Mouse (Mus musculus) lung, postnatal 4 days (tissue): ENCODE data around the gene Gm14137.

Experiments
- DNase-seq, 2 experiments: peaks; one replicate each; pipeline ENCODE4 v3.0.0; 2021

The Gm14137 gene

GRCm38 (mm10) chr2:119172862-119173576 is 1.3 kb upstream of the Gm14137 start:
- DNase-seq, result peak; percentile 80 to 86

GRCm38 (mm10) chr2:119174866-119175265 is 557 bp downstream of the Gm14137 start:
- DNase-seq, result no peak

DNA sequence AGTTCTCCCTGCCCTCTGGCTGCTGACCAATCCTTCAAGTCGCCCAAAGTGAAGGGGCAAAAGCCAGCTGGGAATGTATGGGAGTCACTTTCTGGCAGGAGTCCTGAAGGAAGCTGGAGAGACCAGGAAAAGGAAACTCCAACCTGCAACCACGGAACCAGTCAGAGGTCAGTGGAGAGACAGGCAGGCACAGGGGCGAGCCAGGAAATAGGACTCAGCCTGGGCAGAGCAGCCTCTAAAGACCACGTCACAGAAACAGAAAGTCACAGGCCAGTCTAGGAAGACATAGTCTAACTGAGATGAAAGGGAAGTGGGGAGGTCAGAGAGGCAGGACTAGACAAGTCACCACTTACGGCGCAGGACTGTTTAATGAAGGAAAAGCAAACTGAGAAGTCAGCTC is 1.3 kb downstream of the Gm14137 start:
- peak; percentile 23 to 47 for DNase-seq

GRCm38 (mm10) chr2:119176761-119177160 is 2.5 kb downstream of the Gm14137 start:
- no peak for DNase-seq

- DNase-seq, result no peak
Observed at GRCm38 (mm10) chr2:119177384-119177939, 3.2 kb downstream of the Gm14137 start.

DNA sequence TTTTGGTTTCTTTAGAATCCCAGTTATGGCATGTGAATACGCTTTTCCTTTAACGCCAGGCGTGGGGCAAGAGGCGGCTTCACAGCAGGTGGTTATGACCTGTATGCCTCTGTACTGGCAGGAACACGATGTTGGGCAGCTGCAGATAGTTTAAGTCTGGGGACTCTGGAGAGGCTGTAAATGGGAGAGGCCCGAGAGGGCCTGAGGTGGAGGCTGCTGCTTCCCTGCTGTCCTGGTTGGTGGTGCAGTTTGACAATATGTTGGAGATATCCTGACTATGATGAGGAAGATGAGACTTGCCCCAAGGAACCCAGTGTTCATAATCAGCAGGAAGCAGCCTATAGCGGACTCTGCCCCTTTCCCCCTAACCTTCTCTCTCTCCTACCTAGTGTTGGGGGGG is 8.6 kb downstream of the Gm14137 start:
- no peak for DNase-seq

- DNase-seq, result peak; percentile 80 to 88
Observed at GRCm38 (mm10) chr2:119189029-119189710, 14.9 kb downstream of the Gm14137 start.

DNA sequence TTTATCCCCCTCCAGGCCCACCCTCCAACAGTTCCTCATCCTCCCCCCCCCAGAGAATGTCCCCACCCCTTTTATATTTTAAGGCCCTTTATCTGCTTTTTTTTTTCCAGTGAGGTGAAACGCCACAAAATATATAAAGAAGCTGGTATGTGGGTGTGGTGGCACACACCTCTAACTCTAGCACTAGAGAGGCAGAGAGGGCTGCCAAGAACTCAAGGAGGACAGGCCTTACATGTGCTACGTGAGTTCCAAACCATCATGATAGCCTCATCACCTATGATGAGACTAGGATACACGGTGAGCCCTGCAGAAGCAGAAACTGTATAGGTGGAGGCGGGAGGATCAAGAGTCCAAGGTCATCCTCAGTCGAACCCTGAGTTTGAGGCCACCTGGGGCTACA is 16.7 kb downstream of the Gm14137 start:
- no peak for DNase-seq

DNA sequence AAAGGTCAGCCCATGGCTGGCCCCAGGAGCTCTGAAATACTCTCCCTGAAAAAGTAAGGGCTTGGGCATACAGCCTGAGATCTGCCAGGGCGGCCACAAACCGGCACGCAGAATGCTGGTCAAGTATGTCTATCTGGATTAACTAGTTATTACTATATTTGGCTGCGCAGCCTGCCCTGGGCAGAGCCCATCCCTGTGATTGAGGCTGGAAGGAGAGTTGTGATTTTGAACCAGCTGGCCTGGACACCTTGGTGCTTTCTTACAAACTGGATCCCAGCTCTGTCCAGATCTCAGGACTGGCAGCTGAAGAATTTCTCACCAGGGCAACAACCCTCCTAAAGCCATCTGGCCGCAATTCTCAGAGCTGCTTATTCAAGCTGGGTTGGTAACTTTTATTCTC is 19.8 kb downstream of the Gm14137 start:
- no peak for DNase-seq

- no peak for DNase-seq
Observed at GRCm38 (mm10) chr2:119196316-119197108, 22.2 kb downstream of the Gm14137 start.

GRCm38 (mm10) chr2:119197493-119197892 is 23.2 kb downstream of the Gm14137 start:
- no peak for DNase-seq

- no peak for DNase-seq
Observed at GRCm38 (mm10) chr2:119198049-119198448, 23.7 kb downstream of the Gm14137 start.

DNA sequence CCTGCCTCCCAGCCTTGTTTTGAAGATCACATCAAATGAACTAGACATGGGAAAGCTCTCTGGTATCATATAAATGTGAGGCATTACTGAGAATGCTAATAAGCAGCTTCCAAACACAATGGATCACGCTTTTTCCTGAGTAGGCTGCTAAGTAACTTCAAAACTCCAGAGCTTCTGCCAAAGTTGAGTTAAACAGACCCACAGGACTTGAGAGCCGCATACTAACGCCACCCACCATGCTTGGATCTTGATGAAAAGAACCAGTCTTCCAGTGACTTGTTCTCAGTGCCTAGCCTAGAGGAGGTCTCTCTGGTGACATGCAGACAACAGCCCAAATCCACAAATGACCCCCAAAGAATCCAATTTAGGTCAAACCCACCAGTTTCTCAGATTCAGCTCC is 24.6 kb downstream of the Gm14137 start:
- DNase-seq, result no peak

- peak; percentile 70 to 74 for DNase-seq
Observed at GRCm38 (mm10) chr2:119202914-119203453, 28.7 kb downstream of the Gm14137 start.

- DNase-seq, result no peak
Observed at GRCm38 (mm10) chr2:119203871-119204460, 29.7 kb downstream of the Gm14137 start.

DNA sequence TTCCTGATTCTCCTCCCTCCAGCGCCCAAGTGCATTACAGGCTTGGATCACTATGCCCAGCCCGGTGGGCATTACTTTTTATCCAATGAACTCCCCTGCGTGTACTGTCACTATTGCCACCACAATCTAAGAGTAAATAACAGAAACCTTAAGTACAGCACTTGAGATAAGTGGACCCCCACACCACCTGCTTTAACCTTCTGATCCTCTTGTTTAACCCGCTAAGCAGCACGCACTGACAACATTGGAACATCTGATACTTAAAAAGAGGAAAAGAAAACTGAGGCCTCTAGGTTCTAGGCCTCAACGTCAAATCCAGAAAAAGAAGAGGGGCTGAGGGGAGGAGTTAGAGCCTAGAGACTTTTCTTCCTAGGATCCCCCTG is 33.6 kb downstream of the Gm14137 start:
- DNase-seq, result peak in 1 of 2 experiments; percentile 10

- peak; percentile 97 to 98 for DNase-seq
Observed at GRCm38 (mm10) chr2:119208344-119209175, 34.3 kb downstream of the Gm14137 start, which contains the start of the genes Zfyve19 and Dnajc17. Zfyve19 (plus strand) TSS chr2:119208617. Dnajc17 (minus strand) TSS chr2:119208795.

GRCm38 (mm10) chr2:119209176-119209507 is 34.8 kb downstream of the Gm14137 start:
- DNase-seq, result no peak
